Mouse (Mus musculus): ENCODE results near the gene Gm2431.
"Not testable (repeated sequence)": the region's sequence is repeated elsewhere in the genome, so short reads cannot be mapped to it uniquely, and the experiment has no call there.

Gm2431 gene

DNA sequence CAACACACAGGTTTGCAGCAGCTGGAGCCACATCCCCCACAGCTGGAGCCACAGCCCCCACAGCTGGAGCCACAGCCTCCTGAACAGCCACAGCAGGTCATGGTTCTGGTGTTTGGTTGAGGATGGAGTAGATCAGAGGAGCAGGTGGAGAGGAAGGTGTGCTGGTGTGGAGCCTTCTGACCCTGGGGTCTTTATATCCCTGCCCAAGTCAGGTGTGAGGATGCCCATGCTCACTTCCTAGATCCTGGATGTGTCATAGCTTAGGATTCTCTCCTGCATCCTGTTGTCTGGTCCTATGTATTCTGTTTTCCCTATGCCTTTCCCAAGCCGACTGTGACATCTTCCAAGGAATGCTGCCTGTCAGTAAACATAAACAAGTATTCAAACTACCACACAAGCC lies at the start of gene Gm2431:
Gm2431 (minus strand) TSS at position 101 of the 400 bp plus-strand sequence.
- not testable (repeated sequence) for DNase-seq

DNA sequence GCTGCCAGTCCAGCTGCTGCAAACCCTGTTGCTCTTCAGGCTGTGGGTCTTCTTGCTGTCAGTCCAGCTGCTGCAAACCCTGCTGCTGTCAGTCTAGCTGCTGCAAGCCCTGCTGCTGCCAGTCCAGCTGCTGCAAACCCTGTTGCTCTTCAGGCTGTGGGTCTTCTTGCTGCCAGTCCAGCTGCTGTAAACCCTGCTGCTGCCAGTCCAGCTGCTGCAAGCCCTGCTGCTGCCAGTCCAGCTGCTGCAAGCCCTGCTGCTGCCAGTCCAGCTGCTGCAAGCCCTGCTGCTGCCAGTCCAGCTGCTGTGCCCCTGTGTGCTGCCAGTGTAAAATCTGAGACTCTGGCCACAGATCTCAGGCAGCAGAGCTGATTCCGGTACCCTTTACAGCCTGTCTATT lies 45.8 kb upstream of the Gm2431 start:
- DNase-seq: not testable (repeated sequence)

DNA sequence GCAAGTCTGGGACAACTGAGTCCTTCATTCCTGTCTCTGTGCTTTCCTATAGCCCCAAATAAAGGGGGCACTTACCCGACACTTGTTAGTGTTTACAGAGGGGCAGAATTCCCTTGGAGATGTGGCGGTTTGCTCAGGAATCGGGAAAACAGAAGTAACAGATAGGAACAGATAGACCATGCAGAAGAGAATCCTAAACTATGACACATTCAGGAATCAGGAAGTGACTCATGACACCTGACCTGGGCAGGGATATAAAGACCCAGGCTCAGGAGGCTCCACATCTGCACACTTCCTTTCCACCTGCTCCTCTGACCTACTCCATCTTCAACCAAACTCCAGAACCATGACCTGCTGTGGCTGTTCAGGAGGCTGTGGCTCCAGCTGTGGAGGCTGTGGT lies 45.1 kb upstream of the Gm2431 start, which contains the start of gene Krtap5-4:
Krtap5-4 (plus strand) TSS at position 301 of the 400 bp plus-strand sequence.
- no peak for DNase-seq

- DNase-seq: not testable (repeated sequence)
Observed at GRCm38 (mm10) chr7:142297018-142297417, 38.9 kb upstream of the Gm2431 start, which contains the start of gene Krtap5-1. Gene Krtap5-1, minus strand, starts transcription at chr7:142297118.

DNA sequence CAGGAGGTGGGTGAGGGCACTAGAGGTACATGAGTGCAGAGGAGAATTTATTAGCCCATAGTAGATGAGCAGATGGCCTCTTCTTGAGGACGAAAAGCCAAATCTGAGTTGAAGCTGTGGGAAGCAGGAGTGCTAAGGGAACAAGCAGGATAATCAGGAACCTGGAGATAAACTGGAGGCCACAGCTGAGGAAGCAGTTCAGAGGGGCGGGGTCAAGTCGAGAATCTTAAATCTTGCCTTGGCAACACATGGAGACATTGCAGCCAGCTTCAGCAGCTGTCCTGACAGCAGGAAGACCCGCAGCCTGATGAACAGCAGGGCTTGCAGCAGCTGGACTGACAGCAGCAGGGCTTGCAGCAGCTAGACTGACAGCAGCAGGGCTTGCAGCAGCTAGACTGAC lies 38.0 kb upstream of the Gm2431 start:
- DNase-seq: not testable (repeated sequence)

GRCm38 (mm10) chr7:142295418-142295817 lies 37.3 kb upstream of the Gm2431 start:
- DNase-seq: no peak

DNA sequence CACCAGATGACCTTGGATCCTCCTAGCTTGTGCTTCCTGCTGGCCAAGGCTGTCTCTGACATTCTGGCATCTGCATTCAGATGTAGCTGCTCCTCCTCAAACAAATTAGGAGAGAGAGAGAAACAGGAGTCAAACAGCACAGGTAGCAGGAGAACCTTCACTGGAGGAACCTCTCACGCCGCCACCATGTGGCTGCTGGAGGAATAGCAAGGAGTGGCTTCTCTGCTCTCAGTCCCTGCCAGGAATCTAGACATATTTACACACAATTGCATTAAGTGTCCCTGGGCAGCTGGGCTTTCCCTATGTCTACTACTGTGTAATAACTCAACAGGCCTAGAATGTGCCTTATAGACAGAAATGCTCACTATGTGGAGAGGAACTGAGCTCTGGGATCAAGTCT lies 35.7 kb upstream of the Gm2431 start:
- peak; percentile 63 to 68 for DNase-seq

DNA sequence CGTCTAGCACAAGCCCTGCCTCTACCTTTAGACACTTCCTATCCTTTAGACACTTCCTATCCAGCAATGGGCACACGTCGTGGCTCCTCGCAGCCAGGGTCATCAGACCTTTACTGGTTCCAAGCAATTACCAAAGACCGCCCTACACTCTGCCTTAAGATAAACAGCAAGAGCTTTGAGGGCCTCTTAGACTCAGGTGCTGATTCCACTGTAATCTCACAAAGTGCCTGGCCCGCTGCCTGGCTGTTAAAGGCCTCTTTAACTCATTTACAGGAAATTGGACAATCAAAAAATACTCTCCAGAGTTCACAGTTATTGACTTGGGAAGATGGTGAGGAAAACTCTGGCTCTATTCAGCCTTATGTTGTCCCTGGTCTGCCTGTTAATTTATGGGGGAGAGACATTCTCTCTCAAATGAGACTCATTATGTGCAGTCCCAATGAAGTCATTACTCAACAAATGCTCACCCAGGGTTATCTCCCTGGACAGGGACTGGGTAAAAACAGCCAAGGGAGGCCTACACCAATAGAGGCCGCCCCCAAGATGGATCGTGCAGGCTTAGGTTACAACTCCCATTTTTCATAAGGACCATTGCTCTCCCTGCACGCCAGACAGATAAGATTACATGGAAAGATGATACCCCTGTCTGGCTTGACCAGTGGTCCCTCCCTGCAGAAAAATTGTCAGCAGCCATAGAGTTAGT lies 27.9 kb upstream of the Gm2431 start:
- DNase-seq: peak in 1 of 2 experiments; percentile 18

- peak; percentile 66 to 67 for DNase-seq
Observed at GRCm38 (mm10) chr7:142285130-142285835, 27.1 kb upstream of the Gm2431 start.

- DNase-seq: peak; percentile 97 to 99
Observed at GRCm38 (mm10) chr7:142284615-142285080, 26.5 kb upstream of the Gm2431 start.

DNA sequence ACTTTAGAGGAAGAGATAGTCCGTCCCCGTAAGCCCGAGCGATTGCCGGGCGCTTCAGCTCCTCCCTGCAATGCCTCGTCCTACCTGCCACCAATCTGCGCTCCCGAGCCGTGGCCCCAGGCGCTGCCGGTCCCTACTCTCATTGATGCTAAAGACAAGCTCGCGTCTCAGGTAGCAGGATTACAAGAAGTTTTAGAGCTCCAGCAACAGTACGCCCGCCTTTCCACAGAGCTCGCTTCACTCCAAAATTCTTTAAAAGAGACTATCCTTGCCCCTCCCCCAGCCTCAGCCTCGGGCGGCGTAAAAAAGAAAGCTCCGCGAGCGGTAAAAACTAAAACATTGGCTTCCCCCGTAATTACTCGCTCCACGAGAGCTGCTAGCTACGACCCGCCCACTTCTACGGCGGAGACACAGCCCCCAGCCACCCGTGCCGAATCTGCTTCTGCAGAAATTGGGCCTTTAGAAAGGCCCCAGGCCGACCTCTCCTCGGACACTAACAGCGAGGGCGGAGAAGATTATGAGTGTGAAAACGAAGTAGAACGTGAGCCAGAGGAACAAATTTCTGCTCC lies 26.0 kb upstream of the Gm2431 start:
- peak; percentile 67 for DNase-seq

DNA sequence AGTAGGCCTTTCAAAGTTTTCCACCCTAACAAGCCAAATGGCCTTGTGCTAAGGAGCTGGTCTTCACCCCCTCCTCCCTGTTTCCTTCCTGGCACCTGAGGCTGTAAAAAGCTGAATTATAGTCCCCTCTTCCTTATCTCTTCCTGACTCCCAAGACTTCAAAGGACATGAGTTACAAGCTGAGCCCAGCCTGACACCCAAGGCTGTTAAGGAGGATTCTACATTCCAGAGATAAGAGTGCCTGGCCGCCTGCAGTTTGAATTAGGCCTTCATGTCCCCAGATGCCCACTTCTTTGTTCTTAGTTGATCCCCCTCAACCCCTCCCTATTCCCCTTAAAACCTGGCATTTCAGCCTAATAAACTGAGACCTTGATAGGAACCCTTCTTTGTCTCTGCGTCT lies 24.7 kb upstream of the Gm2431 start:
- DNase-seq: not testable (repeated sequence)

- DNase-seq: not testable (repeated sequence)
Observed at GRCm38 (mm10) chr7:142279291-142279690, 21.1 kb upstream of the Gm2431 start.

DNA sequence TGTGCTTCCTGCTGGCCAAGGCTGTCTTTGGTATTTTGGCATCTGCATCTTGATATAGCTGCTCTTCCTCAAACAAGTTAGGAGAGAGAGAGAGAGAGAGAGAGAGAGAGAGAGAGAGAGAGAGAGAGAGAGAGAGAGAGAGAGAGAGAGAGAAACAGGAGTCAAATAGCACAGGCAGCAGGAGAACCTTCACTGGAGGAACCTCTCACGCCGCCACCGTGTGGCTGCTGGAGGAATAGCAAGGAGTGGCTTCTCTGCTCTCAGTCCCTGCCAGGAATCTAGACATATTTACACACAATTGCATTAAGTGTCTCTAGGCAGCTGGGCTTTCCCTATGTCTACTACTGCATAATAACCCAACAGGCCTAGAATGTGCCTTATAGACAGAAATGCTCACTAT lies 20.0 kb upstream of the Gm2431 start:
- DNase-seq: peak; percentile 83 to 87

- not testable (repeated sequence) for DNase-seq
Observed at GRCm38 (mm10) chr7:142274263-142274662, 16.1 kb upstream of the Gm2431 start, which contains the start of gene Gm4559. Gene Gm4559, minus strand, starts transcription at chr7:142274363.

DNA sequence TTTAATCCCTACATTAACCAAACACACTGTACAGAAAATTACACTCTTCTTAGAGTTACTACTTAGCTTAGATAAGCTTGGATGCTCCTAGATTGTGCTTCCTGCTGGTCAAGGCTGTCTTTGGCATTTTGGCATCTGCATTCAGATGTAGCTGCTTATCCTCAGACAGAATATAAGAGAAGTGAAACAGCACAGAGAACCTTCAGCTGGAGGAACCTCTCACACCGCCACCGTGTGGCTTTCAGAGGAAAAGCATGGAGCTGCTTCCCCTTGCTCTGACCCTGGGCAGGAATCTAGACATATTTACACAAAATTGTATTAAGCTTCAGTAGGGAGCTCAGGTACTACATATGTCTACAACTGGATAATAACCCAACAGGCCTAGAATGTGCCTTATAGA lies 2.6 kb downstream of the Gm2431 start:
- peak; percentile 61 to 65 for DNase-seq

GRCm38 (mm10) chr7:142249824-142250223 lies 8.3 kb downstream of the Gm2431 start:
- DNase-seq: peak; percentile 71 to 78

DNA sequence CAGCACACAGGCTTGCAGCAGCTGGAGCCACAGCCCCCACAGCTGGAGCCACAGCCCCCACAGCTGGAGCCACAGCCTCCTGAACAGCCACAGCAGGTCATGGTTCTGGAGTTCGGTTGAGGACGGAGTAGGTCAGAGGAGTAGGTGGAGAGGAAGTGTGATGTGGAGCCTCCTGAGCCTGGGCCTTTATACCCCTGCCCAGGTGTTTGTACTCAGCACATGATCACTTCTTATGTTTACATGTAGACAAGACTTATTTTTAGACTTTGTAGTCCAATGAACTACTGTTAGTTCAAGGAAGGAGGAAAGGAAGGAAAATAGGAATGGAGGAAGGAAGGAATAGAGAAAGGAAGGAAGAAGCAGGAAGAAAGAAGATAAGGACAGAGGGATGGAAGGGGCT lies 17.2 kb downstream of the Gm2431 start, which contains the start of gene Gm40460:
Gm40460 (minus strand) TSS at position 101 of the 400 bp plus-strand sequence.
- DNase-seq: no peak

GRCm38 (mm10) chr7:142231540-142231939 lies 26.6 kb downstream of the Gm2431 start:
- no peak for DNase-seq

- DNase-seq: not testable (repeated sequence)
Observed at GRCm38 (mm10) chr7:142229871-142230270, 28.3 kb downstream of the Gm2431 start, which contains the start of gene Krtap5-5. Gene Krtap5-5, minus strand, starts transcription at chr7:142229971.

GRCm38 (mm10) chr7:142224518-142224917 lies 33.6 kb downstream of the Gm2431 start:
- DNase-seq: peak; percentile 4 to 20

- not testable (repeated sequence) for DNase-seq
Observed at GRCm38 (mm10) chr7:142212136-142212535, 46.0 kb downstream of the Gm2431 start.

DNA sequence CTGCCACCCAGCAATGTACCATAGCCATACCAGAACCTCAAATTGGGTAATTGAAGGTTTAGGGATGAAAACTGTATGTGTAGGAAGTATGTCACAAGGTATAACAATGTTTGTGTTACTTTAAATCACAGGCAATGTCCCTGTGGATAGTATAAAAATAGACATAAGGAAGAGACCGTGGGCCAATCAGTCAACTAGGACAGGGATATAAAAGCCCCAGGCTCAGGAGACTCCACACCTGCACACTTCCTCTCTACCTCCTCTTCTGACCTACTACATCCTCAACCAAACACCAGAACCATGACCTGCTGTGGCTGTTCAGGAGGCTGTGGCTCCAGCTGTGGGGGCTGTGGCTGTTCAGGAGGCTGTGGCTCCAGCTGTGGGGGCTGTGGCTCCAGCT lies 46.6 kb downstream of the Gm2431 start, which contains the start of gene Gm7579:
Gm7579 (plus strand) TSS at position 301 of the 400 bp plus-strand sequence.
- no peak for DNase-seq

All from cerebellum, postnatal 14 days (tissue).